Mouse (Mus musculus): ENCODE results near the gene 1700037C18Rik. TPM values are rescaled to one million over a fixed set of nuclear protein-coding genes. Genes with fewer than 3 reads are reported as not detected.

Gene 1700037C18Rik
- polyA plus RNA-seq, 1 experiment, result 9.1 TPM

- H3K4me1 ChIP-seq (ENCODE audit: control insufficient read depth, insufficient read depth, insufficient read length, low read length), result peaks cover 8% of the 10 kb centered on the region; the same call in 1 of the 2 replicates
- no peak overlapping the region for H3K4me3 ChIP-seq (ENCODE audit: low read depth, low read length)
- no peaks in the 10 kb centered on the region for H3K27me3 ChIP-seq (ENCODE audit: control insufficient read depth, insufficient read depth, low read length)
- H3K36me3 ChIP-seq (ENCODE audit: control insufficient read depth, insufficient read depth, low read length), result peaks cover 35% of the 10 kb centered on the region
- H3K27ac ChIP-seq (ENCODE audit: insufficient read depth, low read depth, low read length), result peak overlapping the region; percentile 62; the same call in 1 of the 2 replicates
- no peak for TF ChIP-seq CTCF (IDR thresholded peaks at IDR 0.05; ENCODE audit: extremely low read depth, insufficient read length, insufficient replicate concordance, low read depth, low read length)
- no peak for TF ChIP-seq POLR2A (IDR thresholded peaks at IDR 0.05; ENCODE audit: low read depth, low read length)
- WGBS, result 64% methylated on average over 6 of the region's 6 CpGs
Observed at GRCm38 (mm10) chr16:3896046-3896445, 12.4 kb downstream of the 1700037C18Rik start.

DNA sequence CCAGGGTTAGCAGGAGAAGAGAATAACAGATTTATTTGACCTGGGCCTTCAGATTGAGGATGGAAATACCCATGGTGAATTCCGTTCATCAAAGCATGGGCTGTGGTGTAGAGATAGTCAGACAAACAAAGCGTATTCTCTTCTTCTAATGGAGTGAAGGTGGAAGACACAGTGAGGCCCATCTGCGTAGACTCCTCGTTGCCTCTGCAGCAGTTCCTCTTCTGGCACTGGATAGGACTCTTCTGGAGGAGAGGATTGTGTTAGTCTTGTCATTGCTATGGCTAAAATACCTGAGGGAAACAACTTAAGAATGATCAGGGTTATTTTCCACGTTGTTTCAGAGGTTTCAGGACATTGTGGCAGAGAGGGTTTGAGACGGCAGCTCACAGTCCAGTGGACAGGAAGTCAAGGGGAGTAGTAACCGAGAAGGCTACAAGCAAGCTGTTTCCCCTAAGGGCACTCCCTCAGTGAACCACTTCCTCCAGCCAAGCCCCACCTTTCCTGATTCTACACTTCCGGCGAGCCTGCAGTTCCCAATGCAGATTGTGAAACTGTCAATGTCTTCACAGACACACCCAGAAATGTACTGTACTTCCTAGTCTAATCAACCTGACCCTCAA, 13.2 kb downstream of the 1700037C18Rik start:
- TF ChIP-seq POLR2A (IDR thresholded peaks at IDR 0.05; ENCODE audit: low read depth, low read length) (peak; percentile 21; the same call in 1 of the 2 replicates), CTCF (IDR thresholded peaks at IDR 0.05; ENCODE audit: extremely low read depth, insufficient read length, insufficient replicate concordance, low read depth, low read length) (no peak)
- H3K27me3 ChIP-seq (ENCODE audit: control insufficient read depth, insufficient read depth, low read length), result no peaks in the 10 kb centered on the region
- peaks cover 27% of the 10 kb centered on the region for H3K36me3 ChIP-seq (ENCODE audit: control insufficient read depth, insufficient read depth, low read length)
- H3K4me1 ChIP-seq (ENCODE audit: control insufficient read depth, insufficient read depth, insufficient read length, low read length), result peaks cover 8% of the 10 kb centered on the region; the same call in 1 of the 2 replicates
- H3K27ac ChIP-seq (ENCODE audit: insufficient read depth, low read depth, low read length), result peak overlapping the region; percentile 89
- H3K4me3 ChIP-seq (ENCODE audit: low read depth, low read length), result no peak overlapping the region
- 42% methylated on average over 9 of the region's 9 CpGs for WGBS

GRCm38 (mm10) chr16:3893739-3894138, 14.8 kb downstream of the 1700037C18Rik start:
- no peaks in the 10 kb centered on the region for H3K27me3 ChIP-seq (ENCODE audit: control insufficient read depth, insufficient read depth, low read length)
- peaks cover 8% of the 10 kb centered on the region; the same call in 1 of the 2 replicates for H3K4me1 ChIP-seq (ENCODE audit: control insufficient read depth, insufficient read depth, insufficient read length, low read length)
- no peak overlapping the region for H3K4me3 ChIP-seq (ENCODE audit: low read depth, low read length)
- WGBS, result 44% methylated on average over 3 of the region's 3 CpGs
- H3K36me3 ChIP-seq (ENCODE audit: control insufficient read depth, insufficient read depth, low read length), result peaks cover 16% of the 10 kb centered on the region
- TF ChIP-seq CTCF (IDR thresholded peaks at IDR 0.05; ENCODE audit: extremely low read depth, insufficient read length, insufficient replicate concordance, low read depth, low read length) (no peak), POLR2A (IDR thresholded peaks at IDR 0.05; ENCODE audit: low read depth, low read length) (no peak)
- H3K27ac ChIP-seq (ENCODE audit: insufficient read depth, low read depth, low read length), result no peak overlapping the region

DNA sequence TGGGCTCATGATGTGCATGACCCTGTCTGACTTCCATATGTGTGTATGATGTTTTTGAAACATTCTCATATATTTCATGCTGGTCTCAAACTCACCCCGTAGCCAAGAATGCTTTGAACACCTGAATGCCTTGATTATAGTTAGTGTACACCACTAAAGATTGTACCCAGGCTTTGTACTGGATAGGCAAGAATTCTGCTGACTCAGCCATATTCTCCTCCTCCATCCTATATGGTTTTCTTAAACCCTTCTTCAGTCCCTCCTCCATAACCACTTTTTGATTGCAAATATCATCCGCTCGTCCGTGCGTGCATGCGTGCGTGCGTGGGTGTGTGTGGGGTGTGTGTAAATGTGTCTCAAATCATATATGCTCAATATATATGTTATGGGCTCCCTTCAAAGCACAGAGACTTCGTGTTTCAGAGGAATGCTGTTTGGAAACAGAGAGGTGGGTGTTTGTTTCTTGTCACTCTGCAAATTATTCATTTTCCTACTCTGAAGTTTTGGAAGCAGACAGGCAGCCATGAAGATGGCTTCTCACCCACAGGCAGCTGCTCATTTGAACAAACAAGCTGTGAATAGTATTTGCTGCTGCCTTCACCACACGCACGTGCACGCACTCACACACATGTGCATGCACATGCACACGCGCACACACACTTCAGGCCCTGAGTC, 16.7 kb downstream of the 1700037C18Rik start:
- WGBS, result 91% methylated on average over 14 of the region's 14 CpGs
- Histone ChIP-seq H3K4me3 (ENCODE audit: low read depth, low read length) (no peak overlapping the region), H3K36me3 (ENCODE audit: control insufficient read depth, insufficient read depth, low read length) (peaks cover 3% of the 10 kb centered on the region; the same call in 1 of the 2 replicates), H3K27me3 (ENCODE audit: control insufficient read depth, insufficient read depth, low read length) (no peaks in the 10 kb centered on the region), H3K4me1 (ENCODE audit: control insufficient read depth, insufficient read depth, insufficient read length, low read length) (peaks cover 7% of the 10 kb centered on the region; the same call in 1 of the 2 replicates), H3K27ac (ENCODE audit: insufficient read depth, low read depth, low read length) (no peak overlapping the region)
- TF ChIP-seq CTCF (IDR thresholded peaks at IDR 0.05; ENCODE audit: extremely low read depth, insufficient read length, insufficient replicate concordance, low read depth, low read length), result no peak
- no peak for TF ChIP-seq POLR2A (IDR thresholded peaks at IDR 0.05; ENCODE audit: low read depth, low read length)

DNA sequence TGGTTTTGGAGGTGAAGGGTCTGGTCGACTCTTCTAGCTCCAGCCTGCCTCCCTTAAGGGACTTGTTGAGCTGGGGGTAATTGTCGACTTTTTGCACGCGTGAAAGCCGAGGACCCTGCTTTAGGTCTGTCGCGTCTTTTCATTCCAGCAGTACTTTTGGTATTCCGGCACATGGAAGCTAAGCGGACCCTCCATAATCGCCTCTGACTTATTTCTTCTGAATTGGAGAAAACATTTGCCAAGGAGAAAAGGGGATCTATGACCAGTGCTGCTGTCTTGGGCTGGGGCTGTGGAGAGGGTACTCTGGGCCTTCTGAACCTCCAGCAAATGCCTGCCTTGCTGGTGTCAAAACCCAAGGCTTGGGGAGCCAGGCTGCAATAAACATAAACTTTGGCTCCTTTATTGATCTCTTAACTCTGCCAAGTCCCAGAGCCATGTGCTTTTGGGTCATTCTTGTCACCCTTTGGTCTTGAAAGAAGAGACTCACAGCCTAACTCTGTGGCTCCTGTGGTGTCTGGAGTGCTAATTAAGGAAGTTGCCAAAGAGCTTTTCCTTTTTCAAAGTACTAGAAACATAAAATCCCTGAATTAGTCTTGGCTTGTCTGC, 23.3 kb downstream of the 1700037C18Rik start:
- Histone ChIP-seq H3K27me3 (ENCODE audit: control insufficient read depth, insufficient read depth, low read length) (no peaks in the 10 kb centered on the region), H3K4me3 (ENCODE audit: low read depth, low read length) (peak overlapping the region; percentile 94), H3K4me1 (ENCODE audit: control insufficient read depth, insufficient read depth, insufficient read length, low read length) (peaks cover 6% of the 10 kb centered on the region; the same call in 1 of the 2 replicates), H3K36me3 (ENCODE audit: control insufficient read depth, insufficient read depth, low read length) (0 out of 2 replicates have a peak, but pooled peaks cover 1% of the 10 kb centered on the region), H3K27ac (ENCODE audit: insufficient read depth, low read depth, low read length) (peak overlapping the region; percentile 81)
- under 1% methylated on average over 10 of the region's 10 CpGs for WGBS
- no peak for TF ChIP-seq POLR2A (IDR thresholded peaks at IDR 0.05; ENCODE audit: low read depth, low read length)
- TF ChIP-seq CTCF (IDR thresholded peaks at IDR 0.05; ENCODE audit: extremely low read depth, insufficient read length, insufficient replicate concordance, low read depth, low read length), result no peak

GRCm38 (mm10) chr16:3884201-3885064, 24.1 kb downstream of the 1700037C18Rik start, which contains the start of the genes Zfp597 and Gm20695:
Gene Zfp597 (minus strand): TSS chr16:3884561.
Gene Gm20695 (plus strand): TSS chr16:3884648.
- 0 out of 2 replicates have a peak, but pooled peaks cover 3% of the 10 kb centered on the region for H3K36me3 ChIP-seq (ENCODE audit: control insufficient read depth, insufficient read depth, low read length)
- H3K27ac ChIP-seq (ENCODE audit: insufficient read depth, low read depth, low read length), result peak within 1 kb of the TSS; percentile 84
- under 1% methylated on average over 85 of the region's 88 CpGs for WGBS
- H3K4me1 ChIP-seq (ENCODE audit: control insufficient read depth, insufficient read depth, insufficient read length, low read length), result peaks cover 6% of the 10 kb centered on the region; the same call in 1 of the 2 replicates
- TF ChIP-seq POLR2A (IDR thresholded peaks at IDR 0.05; ENCODE audit: low read depth, low read length) (peak; percentile 50; the same call in 1 of the 2 replicates), CTCF (IDR thresholded peaks at IDR 0.05; ENCODE audit: extremely low read depth, insufficient read length, insufficient replicate concordance, low read depth, low read length) (peak; percentile 17; the same call in 1 of the 2 replicates)
- H3K4me3 ChIP-seq (ENCODE audit: low read depth, low read length), result peak within 1 kb of the TSS; percentile 94
- no peaks in the 10 kb centered on the region for H3K27me3 ChIP-seq (ENCODE audit: control insufficient read depth, insufficient read depth, low read length)

Data from small intestine, adult 2 months (tissue).